Mouse (Mus musculus) T-helper 2 cell (primary cell): ENCODE results near the gene Wipf1.

Source experiments
- in situ Hi-C: fragments of 300-600 bp; cut with MboI, MseI; formaldehyde crosslinking; loops from one replicate; pipeline ENCODE4 v1.15.1; 2025; ENCODE audit warnings: high pct_unique_total_duplicates

Wipf1 gene

GRCm38 (mm10) chr2:73529356-73530330 lies at the start of gene Wipf1:
Gene Wipf1 (minus strand): TSS chr2:73529734.
- in situ Hi-C loops: loop anchor here (5.0 kb wide), 1 partner anchor 42 kb away; no protein-coding TSS in a partner anchor

- in situ Hi-C loops: loop anchor here (25.0 kb wide), 1 partner anchor 1083 kb away; the partner anchor contains the start of genes Evx2 and Hoxd13
Measured at GRCm38 (mm10) chr2:73579168-73579567, 49.6 kb upstream of the Wipf1 start.

GRCm38 (mm10) chr2:73574418-73574817 lies 44.9 kb upstream of the Wipf1 start:
- in situ Hi-C loops: loop anchor here (25.0 kb wide), 1 partner anchor 313 kb away; the partner anchor contains the start of gene Atf2

- in situ Hi-C loops: loop anchor here (25.0 kb wide), 1 partner anchor 314 kb away; the partner anchor contains the start of gene Atf2
Measured at GRCm38 (mm10) chr2:73573556-73573955, 44.0 kb upstream of the Wipf1 start.

- in situ Hi-C loops: loop anchor here (25.0 kb wide), 1 partner anchor 315 kb away; the partner anchor contains the start of gene Atf2
Measured at GRCm38 (mm10) chr2:73572539-73573372, 43.2 kb upstream of the Wipf1 start.

GRCm38 (mm10) chr2:73571901-73572300 lies 42.4 kb upstream of the Wipf1 start:
- in situ Hi-C loops: loop anchor here (25.0 kb wide), 1 partner anchor 315 kb away; the partner anchor contains the start of gene Atf2

- in situ Hi-C loops: loop anchor here (25.0 kb wide), 1 partner anchor 316 kb away; the partner anchor contains the start of gene Atf2
Measured at GRCm38 (mm10) chr2:73571304-73571703, 41.8 kb upstream of the Wipf1 start.

GRCm38 (mm10) chr2:73566989-73567605 lies 37.6 kb upstream of the Wipf1 start:
- in situ Hi-C loops: loop anchor here (25.0 kb wide), 1 partner anchor 320 kb away; the partner anchor contains the start of gene Atf2

GRCm38 (mm10) chr2:73566162-73566561 lies 36.6 kb upstream of the Wipf1 start:
- in situ Hi-C loops: loop anchor here (25.0 kb wide), 1 partner anchor 321 kb away; the partner anchor contains the start of gene Atf2

GRCm38 (mm10) chr2:73563690-73564089 lies 34.2 kb upstream of the Wipf1 start:
- in situ Hi-C loops: loop anchor here (25.0 kb wide), 1 partner anchor 324 kb away; the partner anchor contains the start of gene Atf2

- in situ Hi-C loops: loop anchor here (25.0 kb wide), 1 partner anchor 325 kb away; the partner anchor contains the start of gene Atf2
Measured at GRCm38 (mm10) chr2:73562656-73563055, 33.1 kb upstream of the Wipf1 start.

- in situ Hi-C loops: loop anchor here (25.0 kb wide), 1 partner anchor 326 kb away; the partner anchor contains the start of gene Atf2
Measured at GRCm38 (mm10) chr2:73561665-73562063, 32.1 kb upstream of the Wipf1 start.

- in situ Hi-C loops: loop anchor here (25.0 kb wide), 1 partner anchor 326 kb away; the partner anchor contains the start of gene Atf2
Measured at GRCm38 (mm10) chr2:73560899-73561664, 31.5 kb upstream of the Wipf1 start.

GRCm38 (mm10) chr2:73560445-73560844 lies 30.9 kb upstream of the Wipf1 start:
- in situ Hi-C loops: loop anchor here (25.0 kb wide), 1 partner anchor 327 kb away; the partner anchor contains the start of gene Atf2

- in situ Hi-C loops: loop anchor here (25.0 kb wide), 1 partner anchor 329 kb away; the partner anchor contains the start of gene Atf2
Measured at GRCm38 (mm10) chr2:73557956-73558355, 28.4 kb upstream of the Wipf1 start.

- in situ Hi-C loops: loop anchor here (25.0 kb wide), 1 partner anchor 330 kb away; the partner anchor contains the start of gene Atf2
Measured at GRCm38 (mm10) chr2:73557061-73557460, 27.5 kb upstream of the Wipf1 start.

GRCm38 (mm10) chr2:73554389-73554788 lies 24.9 kb upstream of the Wipf1 start:
- in situ Hi-C loops: loop anchor here (25.0 kb wide), 1 partner anchor 333 kb away; the partner anchor contains the start of gene Atf2

- in situ Hi-C loops: loop anchor here (25.0 kb wide), 1 partner anchor 334 kb away; the partner anchor contains the start of gene Atf2
Measured at GRCm38 (mm10) chr2:73552926-73553325, 23.4 kb upstream of the Wipf1 start.

- in situ Hi-C loops: loop anchor here (25.0 kb wide), 1 partner anchor 337 kb away; the partner anchor contains the start of gene Atf2
Measured at GRCm38 (mm10) chr2:73550725-73551124, 21.2 kb upstream of the Wipf1 start.
